Mouse (Mus musculus): ENCODE data around the gene Fam24a. TPM values are rescaled to one million over a fixed set of nuclear protein-coding genes. Genes with fewer than 3 reads are reported as not detected.

The Fam24a gene
- total RNA-seq, 2 experiments from 2014 or later: not detected

GRCm38 (mm10) chr7:131371880-131372651 lies 38.4 kb downstream of the Fam24a start:
- DNase-seq (ENCODE audit: low spot score): no peak
- intact Hi-C loops (cut with DNase I): no loop called here

Other genes starting within 250 kb of the Fam24a start
- not detected for gene 4933402N03Rik, start 187.6 kb upstream of the Fam24a start, total RNA-seq (2021)
- gene 5430419D17Rik, start 159.5 kb upstream of the Fam24a start, total RNA-seq (2021): 10 to 100 TPM; 12.2 to 13.0 TPM
- gene Cuzd1, start 11.6 kb upstream of the Fam24a start, total RNA-seq (2021): under 1 TPM; 0.18 to 0.45 TPM
- not detected for gene Fam24b, start 4.3 kb upstream of the Fam24a start, total RNA-seq (2021)
- 10 to 100 TPM; 10.9 to 11.0 TPM for gene 2310057M21Rik, start 28.9 kb downstream of the Fam24a start, total RNA-seq (2021)
- gene Pstk, start 37.3 kb downstream of the Fam24a start, total RNA-seq (2021): 10 to 100 TPM; 43.3 to 50.5 TPM
- gene Ikzf5, start 76.7 kb downstream of the Fam24a start, total RNA-seq (2021): 10 to 100 TPM; 33.5 to 37.8 TPM
- 100 to 1,000 TPM; 166 to 170 TPM for gene Acadsb, start 76.7 kb downstream of the Fam24a start, total RNA-seq (2021)
- gene Hmx3, start 209.0 kb downstream of the Fam24a start, total RNA-seq (2021): not detected
- not detected for gene Hmx2, start 214.9 kb downstream of the Fam24a start, total RNA-seq (2021)
- gene Bub3, start 226.4 kb downstream of the Fam24a start, total RNA-seq (2021): 10 to 100 TPM; 32.5 to 32.8 TPM

Measured in heart, postnatal 25 days (tissue).